Mouse (Mus musculus) lung, postnatal 0 days (tissue): ENCODE data around the gene Yipf2.

Source experiments
- CTCF ChIP-seq: IDR thresholded peaks from 2 replicates; pipeline ENCODE4 v1.5.1; 2016; ENCODE audit warnings: antibody characterized with exemption, mild to moderate bottlenecking
- EP300 ChIP-seq: IDR thresholded peaks from 2 replicates; pipeline ENCODE4 v1.6.1; 2016; ENCODE audit warnings: antibody characterized with exemption, mild to moderate bottlenecking, control low read depth

GRCm38 (mm10) chr9:21606648-21607047 lies 14.0 kb upstream of the Yipf2 start:
- no peak for TF ChIP-seq CTCF
- TF ChIP-seq EP300: no peak
